In the genomic region with DNA sequence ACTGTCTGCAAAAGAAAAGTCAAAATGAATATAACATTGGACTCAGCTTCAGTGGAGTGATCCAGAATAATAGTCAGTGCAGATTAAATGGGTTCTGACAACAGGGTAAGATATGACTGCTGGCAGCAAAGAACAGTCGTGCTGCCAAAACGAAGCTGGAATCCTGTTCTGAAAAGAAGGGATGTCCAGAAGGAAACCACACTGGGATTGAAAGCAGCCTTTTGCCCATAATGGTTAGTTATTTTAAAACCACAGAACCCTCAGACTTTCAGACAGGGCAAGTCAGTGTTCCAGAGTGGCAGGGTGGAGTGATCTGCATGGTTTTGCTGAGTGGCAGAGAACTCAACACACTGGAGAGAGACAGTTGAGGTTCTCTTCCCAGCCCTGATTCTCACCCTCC, we compare ENCODE assay signal across 23 mouse cellular contexts.
DNase-seq lines count a peak whose midpoint lies in the region; ATAC-seq and TF ChIP-seq lines count a peak whose summit lies in the region.
"Had no signal": no experiment of that assay in that cellular context is flagged by ENCODE, and none has a peak within 500 bp of the region (broad histone marks: within the 10 kb centered on the region; RNA-seq: fewer than 3 reads in every experiment).

No protein-coding gene starts in this region.

- no peak for TF ChIP-seq POLR2A in lung, adult 2 months (IDR thresholded peaks at IDR 0.05; ENCODE audit: borderline replicate concordance, extremely low read depth, low read depth, low read length)

- no peak for TF ChIP-seq CTCF in lung, embryonic 14.5 days (IDR thresholded peaks at IDR 0.05; ENCODE audit: low read depth)
- TF ChIP-seq CTCF in lung, adult 2 months (IDR thresholded peaks at IDR 0.05; ENCODE audit: insufficient read depth, low read length): no peak

- H3K4me1 ChIP-seq in lung, embryonic 14.5 days (ENCODE audit: insufficient read depth): no peaks in the 10 kb centered on the region
- H3K4me1 ChIP-seq in lung, adult 2 months (ENCODE audit: control insufficient read depth, insufficient read depth, low read length): no peaks in the 10 kb centered on the region
- no peaks in the 10 kb centered on the region for H3K4me1 ChIP-seq in embryonic facial prominence, embryonic 15.5 days
- H3K4me1 ChIP-seq: forebrain, embryonic 15.5 days; heart, embryonic 12.5 days; limb, embryonic 15.5 days; liver, embryonic 15.5 days; midbrain, embryonic 10.5 days; neural tube, embryonic 15.5 days had no signal

- no peak overlapping the region for H3K4me3 ChIP-seq in lung, embryonic 14.5 days (ENCODE audit: low read depth, low read length)
- H3K4me3 ChIP-seq in lung, adult 2 months (replicated peaks; ENCODE audit: extremely low read depth, low read depth, low read length): no peak overlapping the region
- no peak overlapping the region for H3K4me3 ChIP-seq in embryonic facial prominence, embryonic 15.5 days (replicated peaks)
- H3K4me3 ChIP-seq: forebrain, embryonic 15.5 days; heart, embryonic 12.5 days; layer of hippocampus, adult 2 months; limb, embryonic 15.5 days; liver, embryonic 15.5 days; midbrain, embryonic 10.5 days; neural tube, embryonic 15.5 days had no signal

- H3K36me3 ChIP-seq in lung, embryonic 14.5 days (ENCODE audit: insufficient read depth): no peaks in the 10 kb centered on the region
- H3K36me3 ChIP-seq in embryonic facial prominence, embryonic 15.5 days: no peaks in the 10 kb centered on the region
- H3K36me3 ChIP-seq: forebrain, embryonic 15.5 days; heart, embryonic 12.5 days; limb, embryonic 15.5 days; liver, embryonic 15.5 days; midbrain, embryonic 10.5 days; neural tube, embryonic 15.5 days had no signal

- DNase-seq in cerebellum, postnatal 25 days: peak; percentile 15 to 38
- DNase-seq in cerebellum, adult 9-11 months: no peak
- DNase-seq in lung, embryonic 14.5 days: peak; percentile 4
- DNase-seq in lung, adult 2 months: no peak
- DNase-seq in gastrocnemius, postnatal 36 days: peak; percentile 24 to 27
- DNase-seq in thymus, postnatal 25 days: no peak
- DNase-seq in left cerebral cortex, adult 9 months (ENCODE audit: low spot score in 2 of 2): no peak
- DNase-seq: cerebellum, adult 11-12 months; heart, adult 18-20 months; heart, postnatal 10 days; kidney, postnatal 25 days; layer of hippocampus, postnatal 36 days; lung, postnatal 10 days had no signal

- H3K4me2 ChIP-seq in lung, embryonic 14.5 days: no peak overlapping the region
- no peak overlapping the region for H3K4me2 ChIP-seq in embryonic facial prominence, embryonic 15.5 days (replicated peaks)
- H3K4me2 ChIP-seq: forebrain, embryonic 15.5 days; heart, embryonic 12.5 days; limb, embryonic 15.5 days; liver, embryonic 15.5 days; neural tube, embryonic 15.5 days had no signal

- intact Hi-C loops in gastrocnemius, postnatal 36 days (cut with DNase I): no loop called here

- H3K9me3 ChIP-seq in lung, embryonic 14.5 days (ENCODE audit: low read depth, low read length): no peaks in the 10 kb centered on the region
- H3K9me3 ChIP-seq in embryonic facial prominence, embryonic 15.5 days (replicated peaks): no peaks in the 10 kb centered on the region
- H3K9me3 ChIP-seq: forebrain, embryonic 15.5 days; heart, embryonic 12.5 days; limb, embryonic 15.5 days; liver, embryonic 15.5 days; midbrain, embryonic 10.5 days; neural tube, embryonic 15.5 days had no signal

- WGBS in lung, embryonic 14.5 days: 65% methylated on average over 2 of the region's 2 CpGs
- 60% methylated on average over 2 of the region's 2 CpGs for whole genome bisulfite sequencing in lung, adult 2 months
- WGBS in embryonic facial prominence, embryonic 15.5 days: 30% methylated on average over 2 of the region's 2 CpGs

- ATAC-seq in lung, embryonic 14.5 days (ENCODE audit: insufficient read depth): no peak
- peak; percentile 63 for ATAC-seq in embryonic facial prominence, embryonic 15.5 days (ENCODE audit: insufficient number of reproducible peaks, low FRiP score, low TSS enrichment, low read depth)
- ATAC-seq: CD4-positive, CD25-positive, alpha-beta regulatory T cell, adult 4 months; forebrain, embryonic 15.5 days; intestine, postnatal 0 days had no signal

- no peak overlapping the region for H3K9ac ChIP-seq in lung, embryonic 14.5 days
- H3K9ac ChIP-seq in embryonic facial prominence, embryonic 15.5 days: no peak overlapping the region
- H3K9ac ChIP-seq: forebrain, embryonic 15.5 days; heart, embryonic 12.5 days; limb, embryonic 15.5 days; liver, embryonic 15.5 days; neural tube, embryonic 15.5 days had no signal

- H3K27ac ChIP-seq in lung, embryonic 14.5 days (ENCODE audit: low read depth): no peak overlapping the region
- H3K27ac ChIP-seq in embryonic facial prominence, embryonic 15.5 days (replicated peaks): no peak overlapping the region
- H3K27ac ChIP-seq: forebrain, embryonic 15.5 days; layer of hippocampus, adult 2 months; limb, embryonic 15.5 days; liver, embryonic 15.5 days; midbrain, embryonic 10.5 days; neural tube, embryonic 15.5 days had no signal

- no peaks in the 10 kb centered on the region for H3K27me3 ChIP-seq in lung, embryonic 14.5 days (ENCODE audit: insufficient read depth, low read length)
- H3K27me3 ChIP-seq in embryonic facial prominence, embryonic 15.5 days: no peaks in the 10 kb centered on the region
- H3K27me3 ChIP-seq: forebrain, embryonic 15.5 days; heart, embryonic 12.5 days; limb, embryonic 15.5 days; liver, embryonic 15.5 days; neural tube, embryonic 15.5 days had no signal

Comparison
In these comparisons a context has a peak if more than half of its experiments do, and no peak if none do; other contexts are left out.
1. DNase-seq: peak in cerebellum, postnatal 25 days (2 of 2), lung, embryonic 14.5 days (single experiment) and gastrocnemius, postnatal 36 days (2 of 2); none in cerebellum, adult 9-11 months (single experiment), lung, adult 2 months (single experiment), thymus, postnatal 25 days (single experiment) and left cerebral cortex, adult 9 months (0 of 2).